Mouse (Mus musculus) hindbrain, embryonic 10.5 days (tissue): ENCODE data around the gene Dcp1a. TPM values are rescaled to one million over a fixed set of nuclear protein-coding genes. Genes with fewer than 3 reads are reported as not detected.

ENCODE experiments used
- DNase-seq: peaks from one replicate; pipeline ENCODE4 v3.0.0-alpha.2; 2017; ENCODE audit warnings: low spot score
- H3K27ac ChIP-seq: fragments of 300-500 bp; sonication (generic); 2 replicates; pipeline ENCODE4 v1.5.1; 2016; ENCODE audit warnings: mild to moderate bottlenecking, moderate library complexity
- H3K27me3 ChIP-seq: fragments of 300-500 bp; sonication (generic); 2 replicates; pipeline ENCODE4 v1.6.1; 2016; ENCODE audit warnings: mild to moderate bottlenecking; ENCODE audit not compliant: poor library complexity, insufficient read depth, severe bottlenecking
- H3K36me3 ChIP-seq: fragments of 300-500 bp; sonication (generic); 2 replicates; pipeline ENCODE4 v1.6.1; 2016; ENCODE audit warnings: mild to moderate bottlenecking, moderate library complexity
- H3K4me1 ChIP-seq: fragments of 300-500 bp; sonication (generic); replicated peaks from 2 replicates; pipeline ENCODE4 v1.6.1; 2016; ENCODE audit warnings: mild to moderate bottlenecking
- H3K4me3 ChIP-seq: fragments of 300-500 bp; sonication (generic); 2 replicates; pipeline ENCODE4 v1.5.1; 2016; ENCODE audit warnings: mild to moderate bottlenecking, moderate library complexity
- H3K9me3 ChIP-seq: fragments of 300-500 bp; sonication (generic); 2 replicates; pipeline ENCODE4 v1.6.1; 2016; ENCODE audit warnings: mild to moderate bottlenecking, moderate library complexity
- WGBS: fragments of 180-500 bp; shearing (Covaris S2); methylation state at CpG from one replicate; pipeline ENCODE4 v1.1.7; 2016; 5-methylcytosine and 5-hydroxymethylcytosine counted together
- polyA plus RNA-seq: library from polyadenylated mRNA; unstranded; fragments of >200 nt; fragmentation: Nextera tagmentation; extraction: Ambion mirVana; gene quantifications from 2 replicates; pipeline ENCODE4 v1.2.1, GENCODE M21; 2016

Dcp1a gene
- polyA plus RNA-seq, 1 experiment from 2014 or later, result 30.5 TPM

DNA sequence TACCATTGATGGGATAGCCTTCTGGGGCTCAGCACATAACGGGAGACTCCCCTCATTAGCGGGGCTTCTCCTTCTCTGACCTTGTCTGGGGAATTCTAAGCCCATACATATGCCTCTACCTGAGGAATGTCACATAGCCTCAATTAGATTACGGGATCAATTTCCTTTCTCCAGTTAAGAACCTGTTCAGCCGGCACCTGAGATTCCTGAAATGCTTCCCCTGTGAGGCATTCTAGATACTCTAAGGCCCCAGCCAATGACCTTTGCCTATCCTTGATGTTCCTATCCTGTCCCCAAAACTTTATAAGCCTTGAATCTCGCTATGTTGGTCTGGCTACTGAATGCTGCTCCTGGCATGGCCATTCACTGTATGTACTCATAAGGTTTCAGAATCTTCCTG, 5.7 kb upstream of the Dcp1a start:
- Histone ChIP-seq H3K9me3 (no peaks in the 10 kb centered on the region), H3K27ac (no peak overlapping the region), H3K36me3 (no peaks in the 10 kb centered on the region), H3K27me3 (no peaks in the 10 kb centered on the region), H3K4me1 (no peaks in the 10 kb centered on the region), H3K4me3 (no peak overlapping the region)
- WGBS, result 65% methylated on average over 5 of the region's 5 CpGs
- no peak for DNase-seq

DNA sequence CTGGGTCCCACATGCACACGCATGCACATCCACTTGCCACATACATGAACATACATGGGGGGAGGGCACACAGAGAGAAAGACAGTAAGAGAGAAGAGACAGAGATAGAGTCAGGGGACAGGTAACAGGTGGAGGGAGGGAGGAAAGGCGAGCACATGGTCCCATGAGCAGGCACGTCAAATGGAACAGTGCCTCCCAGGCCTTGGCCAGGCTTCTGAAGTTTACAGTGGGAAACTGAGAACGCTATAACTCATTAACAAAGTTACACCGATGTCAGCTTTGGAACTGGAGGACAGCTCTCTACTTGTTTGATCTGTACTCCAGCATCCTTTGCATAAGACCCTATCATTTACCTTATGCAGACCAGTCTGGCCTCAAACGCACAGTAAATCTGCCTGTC, 4.9 kb upstream of the Dcp1a start:
- Histone ChIP-seq H3K4me3 (no peak overlapping the region), H3K36me3 (no peaks in the 10 kb centered on the region), H3K9me3 (no peaks in the 10 kb centered on the region), H3K27me3 (no peaks in the 10 kb centered on the region), H3K27ac (no peak overlapping the region), H3K4me1 (0 out of 2 replicates have a peak, but pooled peaks cover 3% of the 10 kb centered on the region)
- WGBS, result 84% methylated on average over 6 of the region's 6 CpGs
- DNase-seq, result no peak

DNA sequence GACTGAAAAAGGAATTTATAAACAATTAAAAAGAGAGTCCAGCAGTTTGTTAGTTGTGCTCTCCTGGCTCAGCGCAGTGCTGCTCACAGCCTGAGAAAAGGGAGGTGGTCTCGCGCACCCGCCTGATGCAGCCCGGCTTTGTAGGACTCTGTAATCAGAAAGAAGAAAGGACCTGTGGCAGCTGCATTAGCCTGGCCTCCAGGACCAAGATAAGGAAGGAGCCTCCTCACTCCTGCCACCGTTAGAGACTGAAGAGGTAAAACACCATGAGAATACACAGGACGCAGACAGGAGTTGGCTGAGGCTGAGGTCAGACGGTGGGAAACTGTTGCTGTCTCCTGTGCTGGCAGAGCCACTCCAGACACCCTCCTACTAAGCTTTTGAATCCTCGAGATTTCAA, 12.0 kb downstream of the Dcp1a start, which contains the start of gene Cacna1d:
TSS of gene Cacna1d (minus strand) at position 114 of the 400 bp plus-strand sequence.
- H3K4me1 ChIP-seq, result no peaks in the 10 kb centered on the region
- 91% methylated on average over 9 of the region's 9 CpGs for WGBS
- DNase-seq, result no peak
- H3K4me3 ChIP-seq, result no peak within 1 kb of the TSS
- no peaks in the 10 kb centered on the region for H3K27me3 ChIP-seq
- H3K9me3 ChIP-seq, result no peaks in the 10 kb centered on the region
- H3K27ac ChIP-seq, result no peak within 1 kb of the TSS
- H3K36me3 ChIP-seq, result peaks cover 98% of the 10 kb centered on the region

DNA sequence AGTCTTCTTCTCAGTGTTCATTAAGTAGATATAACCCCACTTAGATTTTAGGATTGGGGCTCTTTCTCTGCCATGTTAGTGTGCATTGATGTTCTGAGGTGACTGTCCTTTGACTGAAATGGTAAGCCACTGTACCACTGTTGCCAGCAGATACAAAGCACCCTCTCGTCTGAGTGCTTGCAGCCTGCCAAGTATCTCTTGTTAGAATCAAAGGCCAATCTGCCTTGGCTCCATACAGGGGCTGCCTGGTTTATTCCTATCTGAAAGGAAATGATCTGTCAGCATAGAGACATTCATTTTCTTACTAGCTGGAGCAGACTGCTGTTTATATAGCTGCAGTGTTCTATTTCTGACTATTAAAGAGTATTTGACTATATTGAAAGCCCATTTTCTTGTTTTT, 13.9 kb downstream of the Dcp1a start:
- no peak overlapping the region for H3K27ac ChIP-seq
- no peaks in the 10 kb centered on the region for H3K27me3 ChIP-seq
- no peaks in the 10 kb centered on the region for H3K9me3 ChIP-seq
- WGBS, result 85% methylated on average over 1 of the region's 1 CpGs
- DNase-seq, result no peak
- no peak overlapping the region for H3K4me3 ChIP-seq
- no peaks in the 10 kb centered on the region for H3K4me1 ChIP-seq
- peaks cover 96% of the 10 kb centered on the region for H3K36me3 ChIP-seq

DNA sequence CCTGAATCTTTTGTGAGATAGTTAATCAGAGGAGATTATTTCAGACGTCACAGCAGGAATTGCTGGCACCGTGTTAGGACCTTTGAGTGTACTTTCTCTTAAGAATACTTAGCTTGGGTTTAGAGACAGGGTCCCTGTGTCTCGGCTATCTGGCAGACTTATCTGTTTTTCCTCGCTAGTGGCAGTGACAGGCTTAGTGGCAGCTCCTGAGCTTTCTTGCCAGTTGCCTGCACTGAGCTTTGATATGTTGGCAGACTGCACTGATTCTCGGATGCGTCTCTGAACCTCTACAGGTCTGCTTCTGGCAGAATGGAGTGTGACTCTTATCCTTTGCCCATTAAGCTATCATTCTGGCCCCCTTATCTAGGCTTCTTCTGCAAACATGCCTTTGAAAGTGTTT, 15.7 kb downstream of the Dcp1a start:
- H3K27me3 ChIP-seq, result no peaks in the 10 kb centered on the region
- H3K27ac ChIP-seq, result no peak overlapping the region
- no peaks in the 10 kb centered on the region for H3K9me3 ChIP-seq
- H3K4me1 ChIP-seq, result no peaks in the 10 kb centered on the region
- H3K4me3 ChIP-seq, result no peak overlapping the region
- no peak for DNase-seq
- WGBS, result 91% methylated on average over 6 of the region's 6 CpGs
- H3K36me3 ChIP-seq, result peaks cover 97% of the 10 kb centered on the region

DNA sequence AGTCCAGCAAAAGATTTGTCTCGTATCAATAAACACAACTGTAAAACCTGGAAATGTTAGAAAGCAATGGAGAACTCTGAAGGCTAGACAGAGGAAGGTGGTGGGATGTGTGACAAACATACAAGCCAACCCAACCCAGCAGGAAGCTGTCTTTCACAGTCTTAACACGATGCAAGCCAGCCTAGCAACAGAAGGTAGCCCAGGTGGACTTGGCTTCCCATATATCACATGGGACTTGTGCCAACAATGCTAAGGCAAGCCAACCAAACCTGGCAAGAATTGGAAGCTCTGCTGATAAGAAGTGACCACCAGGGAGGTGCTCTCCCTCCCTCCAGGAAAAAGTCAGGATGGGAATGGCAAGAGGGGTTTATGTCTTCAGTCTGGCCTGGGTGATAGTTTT, 18.9 kb downstream of the Dcp1a start:
- no peak overlapping the region for H3K4me3 ChIP-seq
- no peaks in the 10 kb centered on the region for H3K4me1 ChIP-seq
- no peak overlapping the region for H3K27ac ChIP-seq
- no peaks in the 10 kb centered on the region for H3K9me3 ChIP-seq
- no peak for DNase-seq
- H3K36me3 ChIP-seq, result peaks cover 95% of the 10 kb centered on the region
- WGBS, result 90% methylated on average over 2 of the region's 2 CpGs
- H3K27me3 ChIP-seq, result no peaks in the 10 kb centered on the region

DNA sequence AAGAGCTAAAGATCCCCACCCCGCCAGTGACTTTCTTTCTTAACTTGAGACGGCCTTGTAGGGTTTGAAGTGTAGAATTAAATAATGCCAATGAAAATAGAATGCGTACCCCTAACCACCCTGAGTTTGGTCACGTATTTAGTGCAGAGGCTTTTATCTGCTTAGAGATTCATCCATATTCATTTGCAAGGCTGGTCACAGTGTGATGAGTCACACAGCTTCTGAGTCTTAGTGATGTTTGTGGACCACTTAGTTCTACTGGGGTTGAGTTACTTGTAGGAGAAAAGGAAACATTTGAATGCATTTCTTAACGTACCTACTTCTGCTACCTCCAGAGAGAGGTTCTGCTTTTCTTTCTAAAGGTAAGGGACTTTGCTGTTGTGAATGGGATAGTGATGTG, 25.7 kb downstream of the Dcp1a start:
- H3K4me1 ChIP-seq, result no peaks in the 10 kb centered on the region
- 91% methylated on average over 5 of the region's 5 CpGs for WGBS
- H3K36me3 ChIP-seq, result peaks cover 94% of the 10 kb centered on the region
- no peaks in the 10 kb centered on the region for H3K9me3 ChIP-seq
- no peak overlapping the region for H3K27ac ChIP-seq
- H3K4me3 ChIP-seq, result no peak overlapping the region
- no peaks in the 10 kb centered on the region for H3K27me3 ChIP-seq
- no peak for DNase-seq

DNA sequence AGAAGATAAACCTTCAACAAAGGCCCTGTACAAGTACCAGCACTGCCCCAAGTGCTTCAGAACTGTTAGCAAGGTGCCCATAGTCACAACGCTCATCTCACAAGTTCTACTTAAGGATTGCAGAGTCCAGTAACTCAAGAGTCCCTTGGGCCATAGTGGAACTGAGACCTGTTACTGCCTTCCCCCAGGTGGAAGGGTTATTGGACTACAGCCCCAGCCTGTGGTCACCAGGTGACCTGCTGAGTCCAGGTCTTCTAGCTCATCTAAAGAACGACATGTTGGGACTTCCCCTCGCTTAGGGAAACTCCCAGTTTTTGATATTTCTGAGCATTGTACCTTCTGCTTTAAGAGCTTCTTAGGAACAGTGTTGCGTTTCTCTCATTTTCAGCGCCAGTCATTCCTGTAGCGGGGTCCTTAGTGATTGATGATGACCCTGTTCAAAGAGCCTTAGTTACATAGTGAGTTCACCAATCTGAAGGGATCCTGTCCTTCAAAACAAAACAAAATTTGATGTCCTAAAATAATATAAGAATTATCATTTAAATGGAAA, 31.0 kb downstream of the Dcp1a start:
- DNase-seq, result no peak
- Histone ChIP-seq H3K36me3 (peaks cover 92% of the 10 kb centered on the region), H3K4me3 (no peak overlapping the region), H3K9me3 (no peaks in the 10 kb centered on the region), H3K4me1 (no peaks in the 10 kb centered on the region), H3K27me3 (no peaks in the 10 kb centered on the region), H3K27ac (no peak overlapping the region)
- 95% methylated on average over 6 of the region's 6 CpGs for WGBS

DNA sequence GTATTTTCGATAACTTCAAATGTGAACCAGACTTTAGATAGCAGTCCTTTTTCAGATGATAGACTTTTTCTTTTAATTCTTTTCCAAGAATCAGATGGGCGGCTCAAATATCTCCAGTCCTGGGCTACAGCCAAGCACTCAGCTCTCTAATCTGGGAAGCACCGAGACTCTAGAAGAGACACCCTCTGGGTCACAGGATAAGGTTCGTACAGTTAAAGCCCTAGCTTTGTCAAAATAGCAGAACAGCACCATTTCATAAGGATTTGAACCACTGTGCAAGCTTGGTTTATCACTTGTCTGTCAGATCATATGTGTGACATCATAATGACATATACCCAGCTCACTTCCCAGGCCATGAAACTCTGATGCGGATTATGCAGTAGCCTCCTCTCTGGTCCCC, 33.6 kb downstream of the Dcp1a start:
- H3K9me3 ChIP-seq, result no peaks in the 10 kb centered on the region
- H3K36me3 ChIP-seq, result peaks cover 82% of the 10 kb centered on the region
- 94% methylated on average over 5 of the region's 5 CpGs for WGBS
- H3K27me3 ChIP-seq, result no peaks in the 10 kb centered on the region
- no peak overlapping the region for H3K4me3 ChIP-seq
- no peak for DNase-seq
- no peaks in the 10 kb centered on the region for H3K4me1 ChIP-seq
- H3K27ac ChIP-seq, result no peak overlapping the region

DNA sequence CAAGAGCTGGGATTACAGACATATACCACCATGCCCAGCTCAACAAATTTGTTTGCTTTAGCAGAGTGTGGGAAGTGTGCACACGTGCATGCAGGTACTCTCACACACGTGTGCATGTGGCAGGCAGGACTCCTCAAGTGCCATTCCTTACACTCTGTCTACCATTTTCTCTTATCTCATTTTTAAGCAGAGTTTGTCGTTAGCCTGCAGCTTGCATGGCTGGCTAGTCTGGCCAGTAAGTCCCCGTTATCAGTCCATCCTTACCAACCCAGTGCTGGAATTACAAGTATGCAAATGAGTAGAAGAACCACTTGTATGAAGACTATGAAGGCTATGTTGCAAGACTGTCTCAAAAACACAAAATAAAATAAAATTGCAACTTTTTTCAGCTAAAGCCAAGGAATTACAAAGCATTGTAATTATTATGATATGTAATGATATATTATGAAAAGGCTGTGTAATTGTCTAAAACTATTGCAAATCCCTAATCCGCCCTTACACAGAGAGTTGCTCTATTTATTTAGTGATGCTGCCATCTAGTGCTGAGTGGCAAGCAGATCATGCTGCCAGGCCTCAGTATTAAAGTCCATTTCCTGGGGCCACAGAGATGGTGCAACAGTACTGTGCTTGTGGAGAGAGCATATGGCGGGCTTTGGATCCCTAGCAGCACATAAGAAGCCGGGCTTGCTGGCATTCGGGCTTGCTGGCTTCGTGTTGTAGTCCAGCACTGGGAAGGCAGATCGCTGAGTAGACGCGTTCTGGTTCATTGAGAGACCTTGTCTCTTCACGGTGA, 36.8 kb downstream of the Dcp1a start:
- no peaks in the 10 kb centered on the region for H3K27me3 ChIP-seq
- DNase-seq, result no peak
- WGBS, result 94% methylated on average over 13 of the region's 13 CpGs

DNA sequence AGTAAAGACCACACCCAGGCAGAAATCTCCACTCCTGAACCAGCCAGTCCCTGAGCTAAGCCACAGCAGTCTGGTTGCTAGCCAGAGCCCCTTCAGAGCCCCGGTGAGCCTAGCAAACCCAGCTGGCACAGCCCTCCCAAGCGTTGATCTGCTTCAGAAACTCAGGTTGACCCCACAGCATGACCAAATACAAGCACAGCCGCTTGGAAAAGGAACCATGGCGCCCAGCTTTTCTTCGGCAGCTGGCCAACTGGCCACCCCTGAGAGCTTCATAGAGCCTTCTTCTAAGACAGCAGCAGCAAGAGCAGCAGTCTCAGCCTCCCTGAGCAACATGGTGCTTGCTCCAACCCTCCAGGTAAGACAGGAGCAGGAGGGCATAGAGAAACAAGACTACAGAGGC, 40.0 kb downstream of the Dcp1a start:
- Histone ChIP-seq H3K9me3 (no peaks in the 10 kb centered on the region), H3K4me1 (no peaks in the 10 kb centered on the region), H3K27ac (no peak overlapping the region), H3K36me3 (peaks cover 89% of the 10 kb centered on the region), H3K4me3 (no peak overlapping the region), H3K27me3 (no peaks in the 10 kb centered on the region)
- DNase-seq, result no peak
- 95% methylated on average over 5 of the region's 5 CpGs for WGBS

More for the DNA sequence above, 36.8 kb downstream of the Dcp1a start:
- peaks cover 86% of the 10 kb centered on the region for H3K36me3 ChIP-seq
- no peak overlapping the region for H3K27ac ChIP-seq
- H3K4me1 ChIP-seq, result no peaks in the 10 kb centered on the region
- no peak overlapping the region for H3K4me3 ChIP-seq
- H3K9me3 ChIP-seq, result no peaks in the 10 kb centered on the region

DNA sequence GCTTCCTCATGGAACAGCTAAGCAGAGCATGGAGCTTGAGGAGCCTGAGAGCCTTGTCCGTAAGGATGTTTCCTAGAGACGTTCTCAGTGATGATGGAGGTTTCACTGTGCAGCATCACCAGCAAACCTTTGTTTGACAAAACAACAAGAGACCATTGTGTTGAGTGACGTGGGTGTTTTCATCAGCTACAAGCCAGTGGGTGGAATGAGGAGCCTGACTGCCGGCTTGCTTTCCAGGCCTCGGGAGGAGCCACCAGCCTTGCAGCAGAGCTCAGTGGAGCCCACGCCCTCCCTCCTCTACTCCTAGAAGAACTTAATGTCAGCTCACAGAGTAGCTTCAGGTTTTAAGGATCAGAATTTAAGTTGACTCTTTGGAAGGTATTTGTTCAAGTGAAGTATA, 44.0 kb downstream of the Dcp1a start:
- H3K27me3 ChIP-seq, result no peaks in the 10 kb centered on the region
- no peak for DNase-seq
- no peaks in the 10 kb centered on the region for H3K4me1 ChIP-seq
- H3K4me3 ChIP-seq, result no peak overlapping the region
- H3K27ac ChIP-seq, result no peak overlapping the region
- 71% methylated on average over 6 of the region's 6 CpGs for WGBS
- peaks cover 98% of the 10 kb centered on the region for H3K36me3 ChIP-seq
- H3K9me3 ChIP-seq, result no peaks in the 10 kb centered on the region

DNA sequence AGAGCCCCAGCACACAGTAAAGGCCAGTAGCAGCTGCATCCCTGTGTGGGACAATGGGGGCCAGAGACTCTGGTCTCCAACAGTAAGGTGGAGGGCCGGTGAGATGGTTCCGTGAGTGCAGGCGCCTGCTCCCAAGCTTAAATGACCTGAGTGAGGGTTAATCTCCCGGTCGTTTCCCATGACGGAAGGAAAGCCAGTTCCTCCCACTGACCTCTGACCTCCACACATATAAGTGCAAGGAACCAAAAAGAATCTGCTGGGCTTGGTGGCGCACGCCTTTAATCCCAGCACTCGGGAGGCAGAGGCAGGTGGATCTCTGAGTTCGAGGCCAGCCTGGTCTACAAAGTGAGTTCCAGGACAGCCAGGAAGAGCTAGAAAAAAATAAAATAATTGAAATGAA, 49.1 kb downstream of the Dcp1a start:
- H3K4me3 ChIP-seq, result no peak overlapping the region
- no peak overlapping the region for H3K27ac ChIP-seq
- H3K9me3 ChIP-seq, result no peaks in the 10 kb centered on the region
- WGBS, result 89% methylated on average over 10 of the region's 10 CpGs
- H3K4me1 ChIP-seq, result peaks cover 8% of the 10 kb centered on the region; the same call in 1 of the 2 replicates
- H3K27me3 ChIP-seq, result no peaks in the 10 kb centered on the region
- DNase-seq, result no peak
- H3K36me3 ChIP-seq, result peaks cover 57% of the 10 kb centered on the region
